Mouse (Mus musculus) forebrain, embryonic 11.5 days (tissue): ENCODE data around the gene Pappa. TPM values are rescaled to one million over a fixed set of nuclear protein-coding genes. Genes with fewer than 3 reads are reported as not detected.

Experiments
- ATAC-seq: fragments of 200-750 bp; cut with Nextera tagmentation; replicated peaks from 2 replicates; pipeline ENCODE4 v1.8.0; 2017; ENCODE audit warnings: moderate TSS enrichment; ENCODE audit not compliant: low FRiP score
- DNase-seq: peaks from one replicate; pipeline ENCODE4 v3.0.0-alpha.2; 2017; ENCODE audit warnings: low spot score
- H3K27ac ChIP-seq: fragments of 300-500 bp; sonication (generic); 2 replicates; pipeline ENCODE4 v1.5.1; 2014; ENCODE audit warnings: low read depth, low read length
- H3K27me3 ChIP-seq: fragments of 300-500 bp; sonication (generic); 2 replicates; pipeline ENCODE4 v1.6.1; 2014; ENCODE audit warnings: mild to moderate bottlenecking, low read length, mixed read lengths; ENCODE audit not compliant: control insufficient read depth, insufficient read depth
- H3K36me3 ChIP-seq: fragments of 300-500 bp; sonication (generic); 2 replicates; pipeline ENCODE4 v1.6.1; 2014; ENCODE audit warnings: mild to moderate bottlenecking, low read length, moderate library complexity, mixed read lengths; ENCODE audit not compliant: control insufficient read depth, insufficient read depth
- H3K4me1 ChIP-seq: fragments of 300-500 bp; sonication (generic); replicated peaks from 2 replicates; pipeline ENCODE4 v1.6.1; 2014; ENCODE audit warnings: low read length, mixed read lengths; ENCODE audit not compliant: control insufficient read depth, insufficient read depth
- H3K4me2 ChIP-seq: fragments of 300-500 bp; sonication (generic); 2 replicates; pipeline ENCODE4 v1.6.1; 2014; ENCODE audit warnings: low read depth, mild to moderate bottlenecking, low read length, moderate library complexity, mixed read lengths; ENCODE audit not compliant: severe bottlenecking
- H3K4me3 ChIP-seq: fragments of 300-500 bp; sonication (generic); 2 replicates; pipeline ENCODE4 v1.5.1; 2014; ENCODE audit warnings: low read depth, low read length
- H3K9ac ChIP-seq: fragments of 300-500 bp; sonication (generic); 2 replicates; pipeline ENCODE4 v1.6.1; 2014; ENCODE audit warnings: low read length
- H3K9me3 ChIP-seq: fragments of 300-500 bp; sonication (generic); 2 replicates; pipeline ENCODE4 v1.6.1; 2016; ENCODE audit warnings: low read length, mixed read lengths; ENCODE audit not compliant: control insufficient read depth
- WGBS: fragments of 180-500 bp; shearing (Covaris S2); extraction: QIAGEN DNeasy Blood & Tissue Kit; methylation state at CpG from one replicate; pipeline ENCODE4 v1.1.7; 2014; 5-methylcytosine and 5-hydroxymethylcytosine counted together
- polyA plus RNA-seq: library from polyadenylated mRNA; unstranded; fragments of >200 nt; fragmentation: Nextera tagmentation; extraction: Ambion mirVana; gene quantifications from 2 replicates; pipeline ENCODE4 v1.2.1, GENCODE M21; 2014

Pappa gene
- polyA plus RNA-seq, 1 experiment from 2014 or later = 4.1 TPM

- H3K4me2 ChIP-seq = no peak overlapping the region
- 59% methylated on average over 1 of the region's 1 CpGs for WGBS
- H3K9ac ChIP-seq = no peak overlapping the region
- no peak for ATAC-seq
- DNase-seq = no peak
- no peaks in the 10 kb centered on the region for H3K4me1 ChIP-seq
- H3K27ac ChIP-seq = no peak overlapping the region
- H3K9me3 ChIP-seq = no peaks in the 10 kb centered on the region
- no peaks in the 10 kb centered on the region for H3K27me3 ChIP-seq
- no peaks in the 10 kb centered on the region for H3K36me3 ChIP-seq
- H3K4me3 ChIP-seq = no peak overlapping the region
Measured at GRCm38 (mm10) chr4:65333718-65334117, 209.7 kb downstream of the Pappa start.

- DNase-seq = no peak
- ATAC-seq = no peak
- H3K9ac ChIP-seq = no peak overlapping the region
- no peaks in the 10 kb centered on the region for H3K9me3 ChIP-seq
- H3K27ac ChIP-seq = no peak overlapping the region
- no peaks in the 10 kb centered on the region for H3K4me1 ChIP-seq
- no peaks in the 10 kb centered on the region for H3K27me3 ChIP-seq
- WGBS = 92% methylated on average over 3 of the region's 3 CpGs
- H3K4me2 ChIP-seq = no peak overlapping the region
- no peaks in the 10 kb centered on the region for H3K36me3 ChIP-seq
- no peak overlapping the region for H3K4me3 ChIP-seq
Measured at GRCm38 (mm10) chr4:65341766-65342165, 217.8 kb downstream of the Pappa start.

- ATAC-seq (no peak), DNase-seq (no peak)
- no peak overlapping the region for H3K4me2 ChIP-seq
- H3K4me1 ChIP-seq = no peaks in the 10 kb centered on the region
- H3K27me3 ChIP-seq = no peaks in the 10 kb centered on the region
- H3K4me3 ChIP-seq = no peak overlapping the region
- no peaks in the 10 kb centered on the region for H3K36me3 ChIP-seq
- WGBS = 91% methylated on average over 7 of the region's 7 CpGs
- H3K9me3 ChIP-seq = no peaks in the 10 kb centered on the region
- no peak overlapping the region for H3K9ac ChIP-seq
- no peak overlapping the region for H3K27ac ChIP-seq
Measured at GRCm38 (mm10) chr4:65350521-65350920, 226.5 kb downstream of the Pappa start.

- H3K9me3 ChIP-seq = no peaks in the 10 kb centered on the region
- WGBS = 69% methylated on average over 4 of the region's 4 CpGs
- no peak for ATAC-seq
Measured at GRCm38 (mm10) chr4:65354580-65354979, 230.6 kb downstream of the Pappa start.

GRCm38 (mm10) chr4:65367135-65367534 is 243.2 kb downstream of the Pappa start:
- Histone ChIP-seq H3K4me3 (no peak overlapping the region), H3K9me3 (no peaks in the 10 kb centered on the region), H3K9ac (no peak overlapping the region), H3K4me1 (peaks cover 5% of the 10 kb centered on the region; the same call in 1 of the 2 replicates), H3K27me3 (no peaks in the 10 kb centered on the region), H3K27ac (no peak overlapping the region), H3K36me3 (no peaks in the 10 kb centered on the region), H3K4me2 (no peak overlapping the region)
- ATAC-seq (no peak), DNase-seq (no peak)

More at GRCm38 (mm10) chr4:65354580-65354979, 230.6 kb downstream of the Pappa start:
- Histone ChIP-seq H3K27ac (no peak overlapping the region), H3K36me3 (no peaks in the 10 kb centered on the region), H3K9ac (no peak overlapping the region), H3K4me1 (no peaks in the 10 kb centered on the region), H3K4me3 (no peak overlapping the region), H3K27me3 (no peaks in the 10 kb centered on the region), H3K4me2 (no peak overlapping the region)
- DNase-seq = no peak

- Histone ChIP-seq H3K9me3 (no peaks in the 10 kb centered on the region), H3K4me2 (no peak overlapping the region), H3K4me1 (no peaks in the 10 kb centered on the region), H3K27ac (no peak overlapping the region), H3K4me3 (no peak overlapping the region), H3K36me3 (no peaks in the 10 kb centered on the region), H3K9ac (no peak overlapping the region), H3K27me3 (no peaks in the 10 kb centered on the region)
- no peak for ATAC-seq
- 93% methylated on average over 3 of the region's 3 CpGs for WGBS
- no peak for DNase-seq
Measured at GRCm38 (mm10) chr4:65372731-65373130, 248.8 kb downstream of the Pappa start.

GRCm38 (mm10) chr4:65373841-65374240 is 249.9 kb downstream of the Pappa start:
- H3K27me3 ChIP-seq = no peaks in the 10 kb centered on the region
- no peak overlapping the region for H3K9ac ChIP-seq
- no peak overlapping the region for H3K4me3 ChIP-seq
- DNase-seq = no peak
- no peaks in the 10 kb centered on the region for H3K4me1 ChIP-seq
- no peak for ATAC-seq
- no peak overlapping the region for H3K4me2 ChIP-seq
- 50% methylated on average over 1 of the region's 1 CpGs for WGBS
- H3K9me3 ChIP-seq = no peaks in the 10 kb centered on the region
- H3K36me3 ChIP-seq = no peaks in the 10 kb centered on the region
- H3K27ac ChIP-seq = no peak overlapping the region

GRCm38 (mm10) chr4:65376571-65376970 is 252.6 kb downstream of the Pappa start:
- Histone ChIP-seq H3K9ac (no peak overlapping the region), H3K27ac (no peak overlapping the region), H3K4me1 (no peaks in the 10 kb centered on the region), H3K9me3 (no peaks in the 10 kb centered on the region), H3K27me3 (no peaks in the 10 kb centered on the region), H3K36me3 (no peaks in the 10 kb centered on the region), H3K4me3 (no peak overlapping the region), H3K4me2 (no peak overlapping the region)
- DNase-seq = no peak
- 91% methylated on average over 2 of the region's 2 CpGs for WGBS
- no peak for ATAC-seq

GRCm38 (mm10) chr4:65379461-65379860 is 255.5 kb downstream of the Pappa start:
- no peaks in the 10 kb centered on the region for H3K27me3 ChIP-seq
- DNase-seq (no peak), ATAC-seq (no peak)
- no peak overlapping the region for H3K4me2 ChIP-seq
- H3K9me3 ChIP-seq = no peaks in the 10 kb centered on the region
- H3K27ac ChIP-seq = no peak overlapping the region
- H3K4me1 ChIP-seq = no peaks in the 10 kb centered on the region
- no peak overlapping the region for H3K4me3 ChIP-seq
- 92% methylated on average over 4 of the region's 4 CpGs for WGBS
- H3K9ac ChIP-seq = no peak overlapping the region
- H3K36me3 ChIP-seq = no peaks in the 10 kb centered on the region
